Mouse (Mus musculus) testis, adult 2 months (tissue): ENCODE measurements around the gene Chn2.

Source experiments
- CTCF ChIP-seq: fragments of 200-500 bp; IDR thresholded peaks from 2 replicates; pipeline ENCODE4 v1.5.1; 2012; ENCODE audit warnings: low read depth, mild to moderate bottlenecking, inconsistent platforms, low read length, moderate library complexity; ENCODE audit not compliant: control insufficient read depth, insufficient read depth, insufficient replicate concordance
- POLR2A ChIP-seq: fragments of 200-500 bp; IDR thresholded peaks from 2 replicates; pipeline ENCODE4 v1.6.1; 2012; ENCODE audit warnings: low read depth, mild to moderate bottlenecking, inconsistent platforms, low read length, moderate library complexity; ENCODE audit not compliant: control insufficient read depth

- no peak for TF ChIP-seq POLR2A
- no peak for TF ChIP-seq CTCF
Observed at GRCm38 (mm10) chr6:54329598-54329997, 290.2 kb downstream of the Chn2 start.
